Mouse (Mus musculus) cerebellum, adult 11 months (tissue): ENCODE measurements around the gene Cfap43.
"Not testable (repeated sequence)": the region's sequence is repeated elsewhere in the genome, so short reads cannot be mapped to it uniquely, and the experiment has no call there.

ENCODE experiments used
- DNase-seq: peaks from one replicate; pipeline ENCODE4 v3.0.0; 2022

Gene Cfap43

DNA sequence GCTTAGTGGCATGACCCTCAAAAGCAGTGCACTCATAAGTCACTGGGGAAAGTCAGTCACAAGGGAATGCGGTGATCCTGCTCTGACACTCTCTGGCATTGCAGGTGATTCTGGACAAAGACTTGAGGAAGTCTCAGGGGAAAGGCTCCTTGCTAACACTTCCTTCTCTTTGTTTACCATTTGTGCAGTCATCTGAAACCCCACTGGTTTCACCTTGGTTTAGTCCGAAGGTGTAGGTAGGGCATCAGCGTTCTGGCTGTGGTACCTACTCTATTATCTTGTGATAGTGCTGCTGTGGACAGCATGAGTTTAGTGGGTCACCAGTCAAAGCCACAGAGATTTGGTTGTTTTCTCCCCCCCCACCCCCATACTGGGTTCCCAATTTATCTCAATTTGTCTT lies 69.4 kb downstream of the Cfap43 start:
- DNase-seq, result no peak

DNA sequence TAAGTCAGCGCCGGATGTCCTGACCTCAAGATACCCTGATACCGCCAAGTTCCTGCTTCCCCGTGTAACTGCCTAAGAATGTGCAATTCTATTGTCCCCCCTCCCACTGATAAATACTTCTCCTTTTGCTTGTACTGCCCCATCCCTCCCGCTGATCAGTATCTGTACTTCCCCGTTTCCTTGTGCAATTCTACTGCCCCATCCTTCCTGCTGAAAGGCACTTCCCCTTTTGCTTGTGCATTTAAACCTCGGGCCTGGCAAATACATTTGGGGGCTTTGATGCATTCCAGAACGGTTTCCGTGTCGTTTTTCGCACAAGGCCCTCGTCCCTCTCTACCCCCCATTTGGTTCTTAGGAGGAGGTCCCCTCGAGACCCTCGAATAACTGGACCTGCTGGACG lies 77.9 kb downstream of the Cfap43 start:
- DNase-seq, result not testable (repeated sequence)

DNA sequence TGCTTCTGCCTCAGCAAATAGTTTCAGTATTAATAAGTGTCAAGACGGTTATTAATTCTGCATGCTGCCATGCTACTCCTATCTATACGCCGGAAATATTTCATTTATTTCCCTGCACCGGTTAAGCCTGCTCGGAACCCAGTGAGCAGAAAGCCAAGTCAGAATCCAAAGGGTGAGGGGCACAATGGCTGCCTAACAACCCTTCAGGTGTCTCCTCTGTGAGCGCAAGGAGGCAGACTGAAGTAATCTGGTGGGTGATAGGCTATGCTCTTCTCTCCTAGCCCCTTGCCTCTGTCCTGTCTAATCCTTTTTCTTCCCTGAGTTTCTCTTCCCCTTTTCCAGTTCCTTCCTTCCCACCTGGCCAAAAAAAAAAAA lies 81.6 kb downstream of the Cfap43 start:
- DNase-seq, result no peak

DNA sequence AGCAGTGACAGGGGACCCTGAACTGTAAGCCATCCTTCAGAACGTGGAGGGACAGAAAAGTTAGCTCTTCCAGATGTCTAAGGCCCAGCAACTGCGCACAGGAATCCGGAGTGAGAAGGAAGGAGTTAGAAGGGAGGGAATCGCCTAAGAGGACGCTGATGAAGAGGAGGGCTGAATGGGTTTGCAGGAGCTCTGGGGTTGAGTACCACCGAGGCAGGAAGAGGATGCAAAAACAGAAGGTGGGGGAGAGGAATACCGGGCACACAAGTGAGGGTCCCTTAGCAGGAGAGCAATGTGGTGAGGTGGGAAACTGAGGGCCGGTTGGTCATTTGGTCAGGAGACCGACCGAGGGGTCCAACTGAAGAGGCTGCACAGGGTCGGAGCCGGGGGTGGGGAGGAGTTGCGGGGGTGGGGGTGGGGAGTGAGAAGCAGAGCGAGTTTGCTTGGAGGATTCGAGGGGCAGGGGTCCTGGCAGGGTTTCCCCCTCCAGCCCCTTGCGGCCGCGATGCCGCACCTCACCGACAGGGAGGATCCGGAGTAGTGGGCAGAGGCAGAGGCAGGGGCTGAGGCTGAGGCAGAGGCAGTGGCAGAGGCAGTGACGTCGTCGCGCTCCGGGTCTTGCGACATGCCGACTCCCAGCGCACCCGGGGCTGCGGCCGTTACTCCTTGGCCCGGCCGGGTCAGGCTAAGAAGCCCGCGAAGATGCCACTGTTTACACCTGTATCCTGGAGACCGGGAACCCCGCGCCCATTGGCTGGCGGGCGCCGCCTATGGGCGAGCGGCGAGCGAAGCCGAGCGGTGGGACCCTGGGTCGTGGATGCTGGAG lies 82.2 kb downstream of the Cfap43 start:
- peak; percentile 17 for DNase-seq

DNA sequence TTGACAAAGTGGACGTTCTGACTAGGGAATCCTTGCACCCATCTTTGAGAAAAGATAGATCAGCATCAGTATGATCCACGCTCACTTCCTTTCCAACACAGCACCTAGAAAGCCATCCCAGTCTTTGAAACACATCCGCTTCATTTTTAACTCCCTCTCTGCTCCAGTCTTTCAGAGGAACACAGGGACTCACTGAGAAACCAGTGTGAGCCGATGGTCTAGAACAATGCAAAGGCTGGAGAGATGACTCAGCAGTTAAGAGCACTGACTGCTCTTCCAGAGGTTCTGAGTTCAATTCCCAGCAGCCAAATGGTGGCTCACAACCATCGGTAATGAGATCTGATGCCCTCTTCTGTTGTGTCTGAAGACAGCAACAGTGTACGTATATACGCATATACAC lies 83.3 kb downstream of the Cfap43 start:
- no peak for DNase-seq

DNA sequence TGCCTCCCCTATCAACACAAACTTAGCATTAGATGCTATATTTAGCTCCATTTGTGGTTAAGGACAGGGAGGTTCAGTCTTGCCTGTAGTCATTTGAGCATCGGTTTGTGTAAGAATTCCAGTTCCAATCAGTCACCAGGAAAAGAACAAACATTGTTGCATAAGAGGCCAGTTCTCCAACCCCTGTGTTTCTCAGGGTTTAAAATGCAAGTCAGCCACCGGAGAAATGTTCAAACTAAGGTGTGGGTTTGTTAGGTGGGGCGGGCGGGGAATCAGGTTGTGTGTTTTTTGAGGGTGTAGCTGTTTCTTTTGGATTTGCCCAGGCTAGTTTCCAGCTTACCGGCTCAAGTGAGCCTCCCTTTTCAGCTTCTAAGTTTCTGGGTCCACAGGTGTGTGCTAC lies 84.5 kb downstream of the Cfap43 start:
- no peak for DNase-seq

DNA sequence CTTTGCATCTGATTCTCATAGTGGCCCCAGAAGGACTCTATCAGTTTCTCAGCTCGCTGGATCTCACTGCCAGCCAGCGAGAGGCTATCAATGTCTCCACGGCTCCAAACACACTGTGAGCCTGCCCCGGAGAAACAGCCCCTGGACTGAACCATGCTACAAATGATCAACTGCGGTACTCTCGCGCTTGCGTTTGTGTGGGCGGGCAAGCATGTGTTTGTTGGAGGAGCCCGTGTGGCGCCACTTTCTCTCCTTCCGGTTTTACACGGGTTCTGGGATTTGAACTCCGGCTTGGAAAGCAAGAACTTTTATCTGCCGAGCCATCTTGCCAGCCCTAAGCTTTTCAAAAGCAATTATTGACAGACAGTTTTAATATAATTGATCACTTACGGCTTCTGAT lies 86.8 kb downstream of the Cfap43 start:
- no peak for DNase-seq

DNA sequence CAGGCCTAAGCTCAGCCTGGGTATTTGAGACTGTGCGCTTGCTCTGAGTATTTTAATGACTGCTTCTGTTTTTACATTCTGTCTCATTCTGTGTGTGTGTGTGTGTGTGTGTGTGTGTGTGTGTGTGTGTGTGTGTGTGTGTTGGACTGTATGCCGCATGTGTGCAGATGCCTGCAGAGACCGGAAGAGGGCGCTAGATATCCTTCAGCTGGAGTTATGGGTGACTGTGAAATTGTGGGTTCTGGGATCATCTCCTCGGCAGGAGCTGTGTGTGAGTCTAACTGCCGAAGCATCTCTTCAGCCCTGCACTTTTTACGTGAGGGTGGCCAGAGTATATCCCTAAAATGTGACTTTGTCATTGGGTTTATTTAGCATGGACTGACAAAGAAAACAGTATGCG lies 88.0 kb downstream of the Cfap43 start:
- DNase-seq, result no peak

DNA sequence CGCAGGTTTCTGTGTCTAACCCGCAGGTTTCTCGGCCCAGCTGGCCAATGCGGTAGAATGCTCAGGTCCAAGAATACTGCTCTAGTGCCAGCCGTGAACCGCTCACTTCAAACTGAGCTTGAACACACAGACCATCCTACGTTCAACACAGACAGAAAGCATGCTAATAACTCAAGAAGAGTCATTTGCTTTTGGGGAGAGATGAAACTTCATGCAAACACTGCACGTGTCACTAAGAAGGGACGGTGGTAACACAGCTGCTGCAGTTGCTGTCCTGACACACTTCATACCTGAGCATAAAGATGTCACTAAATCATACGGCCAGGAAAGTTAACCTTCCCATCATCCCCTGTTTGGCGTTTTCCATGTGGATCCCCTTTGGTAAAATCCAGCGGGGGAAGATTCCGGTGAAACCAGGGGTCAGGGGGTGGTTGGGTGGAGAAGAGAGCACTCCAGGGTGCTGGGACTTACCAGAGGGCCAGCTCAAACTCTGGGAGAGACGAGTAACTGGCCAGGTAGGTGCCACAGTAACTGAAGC lies 89.1 kb downstream of the Cfap43 start:
- no peak for DNase-seq

DNA sequence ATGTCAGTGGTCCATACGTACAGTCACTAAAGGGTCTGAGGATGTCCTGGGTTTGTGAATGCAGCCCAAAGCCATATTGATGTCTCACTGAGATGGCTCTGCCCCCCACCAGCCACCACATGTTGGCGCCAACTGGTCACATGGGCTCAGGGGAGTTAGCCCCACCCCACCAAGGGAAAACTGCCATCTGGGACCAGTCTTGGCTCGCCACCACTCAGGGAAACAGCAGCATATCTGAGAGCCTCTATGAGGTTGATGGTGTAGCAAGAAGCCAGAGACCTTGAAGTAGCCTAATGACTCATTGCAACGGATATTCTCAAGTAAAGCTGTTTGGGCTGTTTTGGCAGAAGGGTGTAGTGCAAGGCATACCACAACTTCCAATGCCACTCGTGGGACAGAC lies 95.1 kb downstream of the Cfap43 start:
- DNase-seq, result no peak

DNA sequence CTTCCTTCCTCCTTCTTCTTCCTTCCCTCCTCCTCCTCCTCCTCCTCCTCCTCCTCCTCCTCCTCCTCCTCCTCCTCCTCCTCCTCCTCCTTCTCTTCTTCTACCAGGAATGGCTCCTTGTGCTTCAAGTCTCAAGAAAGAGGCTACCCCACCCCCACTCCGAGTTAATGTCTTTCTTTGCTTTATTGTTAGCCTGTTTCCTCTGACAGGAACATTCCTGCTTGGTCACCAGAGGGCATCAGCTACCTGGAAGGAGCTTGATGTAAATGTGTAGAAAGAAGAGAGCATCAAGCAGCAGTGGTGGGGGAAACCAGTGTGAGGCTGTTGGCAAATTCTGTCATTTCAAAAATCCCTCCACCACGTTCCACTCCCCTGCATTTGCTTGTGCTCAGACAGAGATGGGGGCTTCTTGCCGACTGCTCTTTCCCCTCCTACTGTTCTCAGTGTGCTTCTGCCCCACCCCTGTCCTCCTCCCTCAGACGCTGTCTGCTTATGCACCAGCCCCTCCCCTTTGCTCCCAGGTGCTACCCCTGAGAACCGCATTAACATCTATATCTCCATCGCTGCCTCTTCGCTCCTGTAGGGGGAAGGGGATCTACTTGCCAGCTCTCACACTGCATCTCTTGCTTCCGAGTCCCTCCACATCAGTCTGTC lies 96.8 kb downstream of the Cfap43 start:
- no peak for DNase-seq

DNA sequence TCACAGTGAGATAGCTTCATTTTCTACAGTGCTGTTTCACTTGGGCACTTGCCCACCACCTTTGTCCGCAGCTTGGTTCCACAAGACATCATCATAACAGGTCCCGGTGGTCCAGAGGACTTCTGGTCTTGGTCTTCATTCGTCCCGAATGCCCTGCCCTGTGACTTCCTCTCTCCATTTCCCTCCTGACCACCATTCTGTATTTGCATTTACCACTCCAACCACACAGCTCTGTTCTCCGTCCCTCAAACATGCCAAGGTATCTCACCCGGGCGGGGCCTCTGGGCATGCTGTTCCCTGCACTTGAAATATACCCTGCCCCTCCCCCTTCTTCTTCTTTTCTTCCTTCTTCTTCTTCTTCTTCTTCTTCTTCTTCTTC lies 97.6 kb downstream of the Cfap43 start:
- DNase-seq, result no peak

DNA sequence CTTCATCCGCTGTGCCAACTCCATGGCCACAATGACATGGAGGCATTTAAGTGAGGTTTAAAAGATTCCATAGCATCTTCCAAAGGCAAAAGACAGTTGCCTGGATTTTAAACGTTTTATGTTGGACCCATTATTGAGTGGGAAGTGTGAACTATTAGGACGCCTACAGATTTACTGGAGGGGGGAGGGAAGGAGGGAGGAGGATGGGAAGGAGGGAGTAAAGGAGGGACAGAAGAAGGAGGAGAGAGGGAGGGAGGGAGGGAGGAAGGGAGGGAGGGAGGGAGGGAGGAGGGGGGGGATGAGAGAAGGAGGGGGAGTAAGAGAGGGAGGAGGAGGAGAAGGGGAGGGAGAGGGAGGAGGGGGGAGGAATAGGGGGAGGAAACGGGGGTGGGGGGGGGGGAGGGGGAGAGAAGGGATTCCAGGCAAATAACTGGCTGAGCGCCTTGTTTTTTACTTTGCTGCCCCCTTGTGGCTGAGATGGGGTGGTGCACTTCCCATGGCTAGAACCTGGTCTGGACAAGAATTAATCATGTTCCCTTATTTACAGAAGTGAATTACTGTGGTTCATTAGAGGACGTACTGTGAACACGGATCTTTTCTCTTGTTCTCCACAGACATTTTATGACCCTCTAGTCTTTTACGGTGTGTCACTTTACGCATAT lies 98.1 kb downstream of the Cfap43 start:
- DNase-seq, result peak; percentile 55

DNA sequence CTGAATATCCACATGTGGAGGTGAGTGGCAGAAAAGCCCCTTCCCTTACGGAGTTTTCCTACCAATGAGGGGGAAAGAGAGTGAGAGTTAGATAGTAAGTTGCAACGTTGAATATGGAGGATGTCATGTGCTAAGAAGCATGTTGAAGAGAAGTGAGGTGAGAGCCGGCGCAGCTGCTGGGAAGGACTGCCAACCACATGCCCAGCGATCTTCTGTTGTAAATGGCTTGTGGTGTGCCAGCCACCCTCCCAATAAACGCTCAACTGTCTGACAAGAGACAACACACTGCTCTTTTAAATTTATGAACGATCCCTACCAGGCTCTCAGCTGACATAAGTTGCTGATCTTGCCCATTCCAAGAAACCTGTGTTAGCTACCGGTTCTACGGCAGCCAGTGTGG lies 101.4 kb downstream of the Cfap43 start:
- DNase-seq, result no peak

DNA sequence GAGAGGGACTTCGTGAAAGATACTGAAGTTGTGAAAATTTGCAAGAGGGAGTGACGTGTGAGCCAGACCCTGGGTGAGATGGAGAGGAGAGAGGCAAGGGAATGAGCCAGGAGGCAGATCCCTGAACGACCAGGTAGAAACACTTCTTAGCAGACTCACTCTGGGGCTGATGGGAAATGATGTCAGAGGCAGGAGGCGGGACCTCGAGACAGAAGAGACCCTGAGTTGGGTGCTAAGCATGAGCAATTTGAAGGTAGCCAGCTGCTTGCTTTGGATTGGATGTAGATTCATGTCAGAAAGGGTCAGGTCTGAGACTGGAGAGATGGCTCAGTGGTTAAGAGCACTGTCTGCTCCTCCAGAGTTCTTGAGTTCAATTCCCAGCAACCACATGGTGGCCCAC lies 104.4 kb downstream of the Cfap43 start:
- no peak for DNase-seq

DNA sequence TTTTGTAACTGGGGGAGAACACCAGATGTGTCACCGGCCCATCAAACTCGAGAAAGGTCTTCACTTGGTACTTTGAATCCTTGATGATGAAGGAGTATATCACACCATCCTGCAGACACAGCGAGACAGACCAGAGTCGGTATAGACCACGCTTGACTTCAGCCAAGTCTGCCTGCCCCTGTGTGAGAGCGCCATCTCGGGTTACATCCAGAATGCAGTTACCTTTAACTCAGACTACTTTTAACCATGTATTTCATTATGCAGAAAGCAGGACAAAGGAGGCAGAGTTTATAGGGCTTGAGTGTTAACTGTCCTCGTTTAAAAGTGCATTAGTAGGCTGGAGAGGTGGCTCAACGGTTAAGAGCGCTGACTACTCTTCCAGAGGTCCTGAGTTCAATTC lies 107.0 kb downstream of the Cfap43 start:
- no peak for DNase-seq

DNA sequence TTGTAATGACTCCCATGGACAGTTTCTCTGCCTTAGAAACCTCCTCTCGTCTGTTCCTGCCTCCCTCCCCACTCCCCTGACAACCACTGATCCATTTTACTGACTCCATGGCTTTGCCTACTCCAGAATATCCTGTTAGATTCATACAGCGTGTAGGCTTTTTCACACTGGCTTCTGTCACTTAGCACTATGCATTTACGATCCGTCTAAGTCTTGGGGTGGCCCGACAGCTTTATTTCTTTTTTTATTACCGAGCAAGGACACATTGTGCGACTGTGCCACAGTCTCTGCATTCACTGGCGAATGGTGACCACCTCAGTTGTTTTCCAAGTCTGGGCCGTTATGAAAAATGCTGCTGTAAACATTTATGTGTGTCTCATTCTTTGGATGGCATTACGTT lies 120.5 kb downstream of the Cfap43 start:
- DNase-seq, result no peak

DNA sequence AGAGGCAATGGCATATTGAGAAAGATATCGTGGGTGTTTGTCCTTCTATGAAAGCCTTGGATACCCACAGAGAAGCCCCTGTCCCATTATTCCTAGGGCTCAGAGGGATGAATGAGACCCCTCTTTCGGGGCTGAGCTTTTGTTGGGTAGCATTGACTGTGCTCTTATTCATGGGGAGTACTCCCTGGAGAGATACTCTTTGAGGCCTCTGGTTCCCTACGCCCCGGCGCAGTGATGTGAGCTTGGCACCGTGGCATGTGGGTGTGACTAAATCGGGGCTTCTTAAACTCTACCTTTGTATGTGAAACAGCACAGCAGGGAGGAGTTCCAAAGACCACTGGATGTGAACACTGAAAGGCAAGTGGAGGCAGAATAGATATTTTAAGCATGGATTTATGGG lies 122.4 kb downstream of the Cfap43 start:
- DNase-seq, result no peak

DNA sequence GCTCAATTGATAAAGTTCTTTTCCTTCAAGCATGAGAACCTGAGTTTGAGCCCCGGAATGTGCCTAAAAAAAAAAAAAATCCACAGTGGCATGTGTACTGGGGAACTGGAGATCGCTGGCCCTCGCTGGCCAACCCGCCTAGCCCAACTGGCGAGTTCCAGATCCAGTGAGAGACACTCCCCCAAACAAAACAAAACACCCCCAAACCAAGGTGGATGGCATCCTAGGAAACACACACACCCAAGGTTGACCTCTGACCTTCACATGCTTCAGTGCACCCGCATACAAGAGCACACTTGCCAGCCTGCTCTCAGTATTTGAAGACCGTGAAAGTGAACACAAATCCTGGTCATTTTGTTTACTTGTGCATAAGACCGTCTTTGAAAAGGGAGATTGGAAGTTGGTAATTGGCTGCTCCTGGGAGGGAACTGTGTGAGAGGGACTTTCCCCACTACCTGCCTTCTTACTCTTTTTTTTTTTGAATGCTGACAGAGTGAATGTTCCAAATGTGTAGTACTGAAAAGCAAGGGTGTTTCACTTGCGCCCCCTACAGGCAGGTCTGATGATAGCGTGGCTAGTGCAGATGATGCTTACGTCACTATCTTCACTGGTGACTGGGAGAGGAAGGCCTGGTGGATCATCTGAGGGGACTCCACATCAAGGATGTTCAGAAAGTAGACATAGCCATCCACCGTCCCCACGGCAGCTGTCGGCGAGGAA lies 123.9 kb downstream of the Cfap43 start:
- DNase-seq, result peak; percentile 38

DNA sequence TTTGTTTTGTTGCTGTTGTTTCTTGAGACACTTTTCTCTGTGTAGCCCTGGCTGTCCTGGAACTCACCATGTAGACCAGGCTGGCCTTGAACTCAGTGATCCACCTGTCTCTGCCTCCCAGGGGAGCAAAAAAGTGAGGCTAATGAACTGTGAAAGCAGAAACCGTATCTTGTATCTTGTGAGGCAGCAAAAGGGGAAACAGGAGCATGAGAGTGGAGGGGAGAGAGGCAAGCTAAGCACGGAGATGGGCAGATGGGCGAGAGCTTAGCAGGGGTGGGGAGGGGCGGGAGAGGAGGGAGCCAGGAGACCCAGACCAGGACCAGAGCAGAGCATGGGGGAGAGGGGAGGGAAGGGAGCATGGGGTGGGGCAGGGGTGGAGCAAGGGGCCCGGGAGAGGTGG lies 124.8 kb downstream of the Cfap43 start:
- no peak for DNase-seq

DNA sequence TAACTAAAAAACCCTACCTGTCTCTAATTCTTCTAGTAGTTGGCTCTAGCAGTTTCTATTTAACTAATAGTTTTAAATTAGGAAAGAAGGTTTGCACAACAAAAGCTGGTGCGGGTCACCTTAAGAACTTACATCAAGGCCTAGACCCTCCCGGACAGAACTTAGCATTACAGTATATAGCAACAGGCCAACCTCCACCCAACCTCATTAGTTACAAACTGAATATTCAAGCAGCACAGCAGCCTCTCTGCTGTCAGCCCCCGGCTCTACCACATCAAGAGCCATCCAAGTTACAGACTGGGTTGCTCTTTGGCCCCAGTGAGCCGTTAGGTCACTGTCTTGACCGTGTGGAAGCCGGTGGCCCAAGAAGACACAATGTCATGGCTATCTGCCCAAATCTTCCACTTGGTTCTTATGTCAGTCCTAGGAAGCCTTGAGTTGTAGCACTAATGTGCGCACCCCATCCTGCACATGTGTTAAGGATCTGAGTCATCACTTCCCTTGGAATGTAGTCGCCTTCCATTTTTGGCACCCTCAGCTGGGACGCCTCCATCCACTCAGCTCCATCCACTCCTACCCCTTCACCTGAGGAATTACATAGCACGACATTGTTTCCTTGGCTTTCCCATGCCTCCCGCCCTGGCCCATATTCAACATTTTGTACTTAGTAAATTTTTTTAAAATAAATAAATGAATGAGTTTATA lies 128.6 kb downstream of the Cfap43 start:
- DNase-seq, result no peak

DNA sequence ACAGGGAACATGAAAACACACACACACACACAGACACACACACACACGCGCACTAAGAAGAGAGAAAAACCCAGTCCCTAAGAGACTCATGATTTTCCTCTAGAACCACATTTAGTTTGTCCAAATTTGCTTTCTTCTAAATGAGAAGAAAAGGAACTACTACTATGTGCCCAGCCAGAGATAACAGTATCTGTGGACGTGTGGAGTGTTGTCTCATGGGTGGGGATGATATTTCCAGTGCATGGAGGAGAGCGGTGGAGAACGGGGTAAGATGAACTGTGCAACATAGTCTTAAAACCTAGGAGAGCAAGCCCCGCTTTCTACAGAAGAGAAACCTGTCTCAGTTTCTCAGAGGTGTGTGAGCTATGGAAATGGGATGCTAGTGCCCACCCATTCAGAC lies 135.2 kb downstream of the Cfap43 start:
- DNase-seq, result no peak

DNA sequence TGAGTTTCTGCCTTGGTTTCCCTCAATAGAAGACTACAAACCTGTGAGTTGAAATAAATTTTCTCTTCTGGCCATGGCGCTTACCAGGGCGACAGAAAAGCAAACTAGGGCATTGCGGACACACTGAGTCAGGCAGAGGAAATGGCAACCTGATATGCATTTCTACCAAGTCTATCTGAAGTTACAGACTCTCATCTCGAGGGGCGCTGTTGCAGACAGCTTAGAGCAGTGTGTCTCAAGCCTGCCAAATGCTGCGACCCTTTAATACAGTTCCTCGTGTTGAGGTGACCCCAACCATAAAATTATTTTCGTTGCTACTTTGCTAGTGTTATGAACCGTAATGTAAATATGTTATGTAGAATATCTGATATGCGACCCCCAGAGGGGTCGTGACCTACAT lies 138.1 kb downstream of the Cfap43 start:
- DNase-seq, result no peak
